Mouse (Mus musculus): ENCODE data around the gene Tmtc4.

GRCm38 (mm10) chr14:122901177-122901576 lies 82.7 kb downstream of the Tmtc4 start:
- no peak for TF ChIP-seq CTCF (IDR thresholded peaks at IDR 0.05; ENCODE audit: borderline replicate concordance, control insufficient read depth, extremely low read depth, insufficient read depth, low read length, poor library complexity)
- TF ChIP-seq POLR2A (IDR thresholded peaks at IDR 0.05; ENCODE audit: control insufficient read depth, extremely low read depth, insufficient read depth, low read length, poor library complexity) = no peak

Measured in thymus, adult 2 months (tissue).